Mouse (Mus musculus) yolk sac, embryonic 10.5 days (tissue): ENCODE results near the gene Hecw2.

Experiments used
- DNase-seq: peaks from one replicate; pipeline ENCODE4 v3.0.0-alpha.2; 2017; ENCODE audit warnings: low spot score

The Hecw2 gene

DNA sequence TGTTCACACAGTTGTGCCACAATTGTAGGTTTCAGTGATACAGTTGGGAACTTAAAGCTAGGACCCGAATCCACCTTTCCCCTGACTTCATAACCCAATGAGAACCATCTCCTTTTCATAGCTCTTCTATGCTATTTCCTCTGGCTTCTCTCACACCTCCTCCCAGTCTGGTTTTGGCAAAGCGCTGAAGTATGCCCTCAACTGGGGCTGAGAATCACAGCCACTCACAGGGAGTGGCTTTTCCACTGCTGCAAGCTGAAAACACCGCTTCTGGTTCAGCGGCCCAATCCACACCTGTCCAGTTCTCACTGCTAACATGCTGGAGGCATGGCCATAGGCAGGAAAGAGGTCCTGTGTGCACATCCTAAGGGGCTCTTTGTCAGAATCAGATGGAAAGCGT lies 300.7 kb downstream of the Hecw2 start:
- DNase-seq = no peak

DNA sequence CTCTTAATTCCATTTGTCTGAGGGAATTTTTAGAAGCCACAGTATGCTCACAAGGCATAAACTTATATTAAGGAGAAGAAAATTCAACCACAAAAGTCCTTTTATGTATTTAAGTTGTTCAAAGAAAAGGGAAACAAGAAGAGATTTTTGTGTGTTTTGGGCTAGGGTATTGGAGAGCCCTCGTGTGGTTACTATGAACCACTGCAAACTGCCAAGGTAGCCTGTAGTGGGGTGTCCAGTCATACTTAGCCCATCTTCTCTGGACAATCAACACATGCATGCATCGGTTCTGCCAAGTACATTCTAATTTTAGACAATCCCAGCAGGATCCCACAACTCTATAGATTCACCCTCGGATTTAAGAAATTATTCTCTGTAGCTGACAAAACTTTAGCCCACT lies 304.6 kb downstream of the Hecw2 start:
- no peak for DNase-seq

DNA sequence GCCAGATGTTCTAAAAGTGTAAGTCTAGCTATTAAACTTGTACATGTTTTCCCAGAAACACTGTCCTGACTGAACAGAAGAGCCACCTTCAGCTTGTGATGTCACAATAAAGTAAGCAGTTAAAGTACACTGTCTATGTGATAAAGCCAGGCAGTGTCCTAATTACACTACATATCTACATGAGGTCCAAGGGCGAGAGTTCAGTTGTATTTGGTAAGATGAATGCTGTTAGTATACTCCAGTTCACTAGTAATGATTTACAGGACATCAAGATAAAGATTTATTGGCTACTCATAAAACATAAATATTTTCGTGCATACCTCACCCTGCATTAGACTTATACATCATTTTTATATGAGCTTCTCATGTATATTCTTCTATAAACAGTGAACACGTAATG lies 305.2 kb downstream of the Hecw2 start:
- DNase-seq = no peak

DNA sequence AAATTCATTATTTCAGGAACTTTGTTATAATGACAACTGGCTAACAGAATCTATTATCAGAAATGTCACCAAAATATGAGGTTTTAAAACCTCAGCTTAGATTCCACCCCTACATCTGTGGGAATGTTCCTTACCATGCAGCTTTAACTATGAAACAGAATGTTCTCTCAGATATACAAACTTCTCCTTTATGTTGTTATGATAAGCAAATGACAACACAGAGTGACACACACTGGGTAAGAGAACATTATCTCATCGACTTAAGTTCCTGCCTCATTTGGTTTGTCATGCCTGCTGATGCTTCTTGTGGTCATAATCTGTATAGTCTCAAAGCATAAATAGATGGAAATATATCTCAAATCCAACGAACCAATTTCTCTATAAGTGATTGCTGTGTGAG lies 312.5 kb downstream of the Hecw2 start:
- DNase-seq = no peak

DNA sequence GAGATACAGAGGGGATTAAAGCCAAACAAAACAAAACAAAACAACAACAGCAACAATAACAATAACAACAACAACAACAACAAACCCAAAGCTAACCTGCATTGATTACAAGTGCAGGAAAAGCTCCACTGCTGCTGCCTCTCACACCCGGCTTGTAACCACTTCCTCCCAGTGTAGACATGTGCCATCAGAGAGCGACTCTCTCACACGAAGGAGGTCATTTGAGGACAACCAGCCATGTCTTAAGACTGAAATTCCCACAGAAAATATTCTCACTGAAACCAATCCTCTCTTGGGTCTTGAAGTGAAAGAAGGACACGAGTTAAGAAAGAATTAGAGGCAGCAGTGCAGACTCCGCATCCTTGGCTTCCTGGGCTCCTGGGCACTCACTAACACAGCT lies 319.0 kb downstream of the Hecw2 start:
- no peak for DNase-seq

DNA sequence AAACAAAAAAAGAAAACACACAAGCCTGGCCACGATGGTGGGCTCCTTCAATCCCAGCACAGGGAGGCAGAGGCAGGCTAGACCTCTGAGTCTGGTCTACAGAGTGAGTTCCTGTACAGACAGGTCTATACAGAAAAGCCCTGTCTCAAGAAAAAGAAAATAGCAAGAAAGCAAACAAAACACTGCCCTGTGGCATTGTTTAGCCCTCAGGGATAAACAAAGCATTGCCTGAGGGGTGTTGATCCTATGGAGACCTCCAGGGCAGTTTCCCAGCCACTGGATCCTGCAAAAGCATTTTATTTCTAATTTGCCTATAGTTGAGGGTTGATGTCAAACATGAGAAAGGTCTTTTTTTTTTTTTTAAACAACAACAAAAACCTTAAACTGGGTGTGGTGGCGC lies 327.7 kb downstream of the Hecw2 start:
- no peak for DNase-seq

DNA sequence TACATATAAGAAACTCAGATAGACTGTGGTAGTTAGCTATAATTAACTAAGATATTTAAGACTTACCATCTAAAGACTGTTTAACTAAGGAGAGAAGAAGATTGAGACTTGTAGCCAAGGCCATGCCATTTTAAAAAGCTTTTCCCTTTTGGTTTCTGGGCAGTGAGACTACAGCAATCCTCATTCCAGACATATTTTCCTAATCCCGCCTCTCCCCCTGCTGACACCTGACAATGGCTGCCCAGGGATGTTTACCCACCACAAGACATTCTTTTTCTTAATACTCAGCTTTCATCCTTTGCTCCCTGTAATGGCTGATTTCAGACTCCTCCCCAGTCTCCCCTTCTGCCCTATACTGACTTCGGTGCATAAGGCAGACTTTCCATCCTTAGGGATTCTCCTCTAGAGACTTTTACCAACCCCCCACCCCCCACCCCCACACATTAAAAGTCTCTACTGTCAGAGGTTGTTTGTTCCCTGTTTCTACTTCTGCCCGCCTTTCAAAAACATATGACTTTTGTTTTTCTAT lies 328.5 kb downstream of the Hecw2 start:
- DNase-seq = peak; percentile 5

DNA sequence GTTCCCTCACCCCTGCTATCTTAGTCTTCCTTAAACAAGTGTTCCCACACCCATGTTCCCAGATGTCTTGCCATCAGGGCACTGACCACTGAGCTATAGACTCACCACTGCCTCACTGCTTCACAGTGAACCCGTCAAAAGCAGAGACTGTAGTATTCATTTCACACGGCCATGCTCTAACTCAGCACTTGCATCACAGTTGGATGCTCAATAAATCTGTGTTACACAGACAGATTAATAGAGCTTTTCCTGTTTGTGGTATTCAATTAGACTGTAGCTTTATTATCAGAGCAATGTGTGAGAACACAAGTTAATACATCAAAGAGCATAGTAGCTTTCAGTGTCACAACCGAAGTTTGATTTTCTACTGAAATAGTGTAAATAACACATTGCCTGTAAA lies 330.9 kb downstream of the Hecw2 start:
- no peak for DNase-seq

DNA sequence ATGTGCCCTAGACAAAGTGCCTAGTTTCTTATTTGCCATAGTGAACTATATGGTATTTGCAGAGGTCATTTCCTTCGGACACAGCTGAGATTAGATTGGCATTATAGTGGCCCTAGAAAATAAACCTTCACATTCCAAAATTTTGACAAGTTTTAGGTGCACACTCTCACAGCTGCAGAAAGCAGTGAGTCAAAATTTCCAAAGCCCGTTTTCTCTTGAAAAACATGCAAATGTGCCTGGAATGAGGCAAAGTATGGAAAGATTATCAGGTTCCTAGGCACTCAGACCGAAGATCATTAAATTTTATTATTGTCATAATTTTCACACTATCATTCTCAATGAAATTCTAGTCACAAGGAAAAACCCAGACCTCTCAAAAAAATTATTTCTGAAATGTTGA lies 334.4 kb downstream of the Hecw2 start:
- DNase-seq = no peak

DNA sequence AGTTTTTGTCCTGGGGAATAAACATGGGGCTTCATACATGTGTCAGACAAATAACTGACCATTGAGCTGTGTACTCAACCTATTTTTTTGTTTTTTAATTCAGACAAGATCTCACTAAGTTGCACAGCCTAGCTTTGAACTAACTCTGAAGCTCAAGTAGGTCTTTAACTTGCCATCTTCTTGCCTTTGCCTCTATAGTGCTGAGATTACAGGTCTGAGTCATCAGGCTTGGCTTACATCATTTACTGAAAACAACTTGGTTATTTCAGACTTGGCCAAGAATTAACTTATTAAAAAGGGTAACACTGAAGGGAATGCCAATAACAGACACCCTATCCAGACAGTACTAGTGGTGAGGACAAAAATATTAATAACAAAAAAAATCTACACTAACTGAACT lies 335.8 kb downstream of the Hecw2 start:
- DNase-seq = no peak

DNA sequence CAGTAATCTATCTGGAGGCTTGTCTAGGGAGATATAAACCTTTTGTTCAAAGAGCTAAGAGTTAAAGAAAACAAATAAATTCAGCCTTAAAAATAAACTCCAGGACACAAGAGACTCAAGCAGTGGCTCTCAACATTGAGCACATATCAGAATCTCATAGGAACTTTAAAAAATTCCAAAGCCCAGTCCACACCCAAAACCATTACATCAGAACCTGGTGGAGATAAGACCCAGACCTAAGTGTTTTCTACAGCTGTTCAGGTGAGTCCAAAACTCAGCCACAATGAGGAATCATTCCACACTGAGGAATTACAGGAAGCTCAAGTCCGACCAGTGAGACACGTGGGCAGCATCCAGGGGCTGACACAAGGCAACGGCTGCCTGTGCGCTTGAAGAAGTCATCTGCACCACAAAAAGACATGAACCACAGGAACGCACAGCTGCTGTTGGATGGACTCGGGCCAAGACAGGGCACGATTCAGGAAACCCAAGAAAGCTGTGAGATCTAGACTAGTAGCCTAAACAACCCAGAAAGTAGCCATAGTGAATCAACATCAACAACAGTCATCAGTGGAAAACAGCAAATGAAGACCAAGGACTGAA lies 338.4 kb downstream of the Hecw2 start:
- DNase-seq = no peak

DNA sequence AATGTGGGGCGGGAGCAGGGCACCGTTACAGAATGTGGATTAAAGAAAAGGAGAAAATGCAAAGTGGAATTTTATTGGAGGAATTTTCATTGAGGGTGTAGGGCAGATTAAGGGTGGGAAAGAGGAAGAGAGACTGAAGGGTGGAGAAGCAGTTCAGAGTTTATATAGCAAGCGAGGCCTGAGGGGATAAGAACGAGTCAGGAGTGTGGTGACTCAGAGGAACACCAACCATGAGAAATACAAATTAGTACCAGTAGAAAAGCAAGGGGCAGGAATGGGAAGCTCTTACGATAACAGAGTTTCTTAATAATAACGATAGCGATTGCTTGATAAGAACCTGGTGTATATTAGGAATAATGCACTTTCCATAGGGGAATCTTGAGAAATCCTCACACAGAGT lies 339.2 kb downstream of the Hecw2 start:
- no peak for DNase-seq

DNA sequence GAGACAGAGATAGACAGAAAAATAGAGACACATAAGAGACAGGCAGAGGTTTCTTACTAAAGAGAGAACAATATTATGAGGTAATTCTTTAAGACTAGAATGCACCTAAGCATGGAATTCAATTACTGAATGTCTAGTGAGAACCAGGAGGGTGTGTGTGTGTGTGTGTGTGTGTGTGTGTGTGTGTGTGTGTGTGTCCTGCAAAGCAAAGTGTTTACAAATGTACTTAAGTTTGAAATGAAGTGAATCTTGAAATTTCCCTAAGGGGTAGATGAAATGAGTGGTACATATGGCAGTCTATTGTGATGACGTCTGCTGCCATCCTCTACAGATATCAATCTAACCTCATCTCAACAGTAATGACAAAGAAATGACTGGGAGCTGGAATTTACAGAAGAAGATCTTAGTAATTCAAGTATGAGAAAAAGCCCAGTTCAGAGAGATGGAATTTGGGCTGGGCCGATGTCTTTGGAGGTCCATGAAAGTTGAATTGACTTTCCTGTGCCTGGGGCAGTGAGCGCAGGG lies 342.8 kb downstream of the Hecw2 start:
- no peak for DNase-seq

DNA sequence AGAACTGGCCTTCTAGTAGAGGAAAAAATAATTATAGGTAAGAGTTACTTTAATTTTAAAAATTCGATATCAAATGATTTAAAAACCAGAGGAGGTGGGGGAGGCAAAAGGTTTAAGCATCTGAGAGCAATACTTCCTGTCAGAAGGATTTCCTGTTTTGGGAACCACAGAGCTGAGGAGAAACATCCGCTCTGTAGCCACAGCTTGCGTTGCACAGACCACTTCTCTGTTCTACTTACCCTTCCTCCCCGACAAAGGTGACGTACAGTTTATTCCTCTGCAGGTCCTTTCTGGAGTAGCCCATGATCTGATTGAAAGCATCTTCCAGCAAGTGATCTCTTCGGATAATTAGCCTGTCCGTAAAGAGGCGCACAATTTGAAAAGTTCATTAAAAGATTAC lies 343.6 kb downstream of the Hecw2 start:
- DNase-seq = no peak

DNA sequence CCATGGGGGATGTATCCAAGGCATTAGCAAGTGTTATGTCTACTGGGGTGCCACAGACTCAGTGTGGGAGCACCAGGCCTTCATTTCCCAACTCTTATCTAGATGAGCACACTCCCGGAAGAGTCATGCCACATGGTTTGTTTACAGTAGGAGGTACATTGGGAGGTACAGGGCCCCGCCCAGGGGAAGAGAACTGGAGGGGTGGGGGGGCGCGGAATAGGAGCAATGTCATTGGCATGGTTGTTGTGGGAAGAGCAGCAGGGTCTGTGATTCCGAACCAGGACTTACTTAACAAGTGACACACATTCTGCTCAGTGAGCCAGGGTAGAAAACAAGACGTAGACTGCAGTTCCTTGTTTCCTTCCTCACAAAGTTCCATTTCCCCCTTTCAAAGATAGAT lies 344.1 kb downstream of the Hecw2 start:
- no peak for DNase-seq

DNA sequence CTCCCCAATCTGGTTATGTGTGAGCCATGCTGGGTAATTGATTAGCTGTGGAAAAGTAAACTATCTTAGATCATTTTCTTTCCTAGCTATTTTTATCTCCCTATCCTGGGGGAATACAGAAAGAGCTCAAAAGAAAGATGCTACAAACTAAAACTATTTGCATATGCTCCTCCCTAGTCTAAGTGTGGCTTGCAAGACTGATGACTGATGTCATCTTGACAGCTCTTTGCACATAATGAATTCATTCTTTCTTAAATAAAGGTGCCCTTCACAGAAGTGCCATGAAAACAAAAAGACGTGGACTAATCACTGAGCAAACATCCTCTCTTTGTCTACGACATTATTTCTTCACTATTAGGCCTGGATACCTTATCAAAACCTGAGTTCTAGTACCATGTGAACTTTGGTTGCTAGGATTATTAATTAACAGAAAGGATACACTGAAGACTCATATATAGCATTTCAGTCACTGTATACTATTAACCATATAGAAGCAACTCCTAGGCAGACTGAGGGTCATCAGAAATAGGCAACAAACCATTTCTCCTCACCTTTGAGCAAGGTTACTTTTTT lies 348.2 kb downstream of the Hecw2 start:
- DNase-seq = no peak

DNA sequence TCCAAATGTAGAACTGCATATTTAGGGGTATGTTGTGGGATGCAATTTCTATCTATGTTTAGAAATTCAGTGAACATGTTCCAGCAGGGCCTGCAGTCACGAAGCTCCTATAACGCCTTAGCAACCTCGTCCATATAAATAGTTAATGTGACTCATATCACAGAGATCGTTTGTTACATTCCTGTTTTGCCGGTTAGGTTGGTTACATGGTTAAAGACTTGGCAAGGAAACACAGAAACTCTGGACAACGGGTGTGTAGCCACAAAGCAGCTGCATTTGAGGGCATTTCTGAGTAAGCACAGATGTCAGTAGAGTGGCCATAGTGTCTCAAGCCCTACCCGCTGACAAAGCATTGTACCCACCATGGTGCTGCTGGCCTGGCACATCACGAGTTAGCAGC lies 349.1 kb downstream of the Hecw2 start:
- DNase-seq = no peak

DNA sequence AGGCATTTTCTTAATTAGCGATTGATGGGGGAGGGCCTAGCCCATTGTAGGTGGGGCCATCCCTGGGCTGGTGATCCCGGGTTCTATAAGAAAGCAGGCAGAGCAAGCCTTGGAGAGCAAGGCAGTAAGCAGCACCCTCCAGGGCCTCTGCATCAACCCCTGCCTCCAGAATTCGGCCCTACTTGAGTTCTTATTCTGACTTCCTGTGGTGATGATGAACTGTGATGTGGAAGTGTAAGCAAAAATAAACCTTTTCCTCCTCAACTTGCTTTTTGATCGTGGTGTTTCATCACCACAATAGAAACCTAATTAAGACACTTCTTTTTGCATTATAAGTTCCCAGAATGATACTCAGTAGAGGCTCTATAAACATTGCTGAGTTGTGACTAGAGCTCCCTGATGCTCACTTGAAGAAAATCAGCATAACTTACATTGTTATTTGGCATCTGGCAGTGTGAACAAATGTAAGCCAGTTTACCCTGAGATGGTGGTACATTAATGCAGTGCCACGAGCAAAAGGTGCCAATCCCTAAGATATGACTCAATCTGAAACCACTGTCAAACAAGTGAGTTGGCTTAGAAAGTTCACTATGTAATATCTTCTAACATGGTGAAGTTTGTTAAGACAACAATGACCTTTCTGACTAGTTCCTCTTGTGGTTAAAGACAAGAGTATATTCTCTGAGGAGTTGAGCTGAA lies 349.9 kb downstream of the Hecw2 start:
- DNase-seq = no peak

DNA sequence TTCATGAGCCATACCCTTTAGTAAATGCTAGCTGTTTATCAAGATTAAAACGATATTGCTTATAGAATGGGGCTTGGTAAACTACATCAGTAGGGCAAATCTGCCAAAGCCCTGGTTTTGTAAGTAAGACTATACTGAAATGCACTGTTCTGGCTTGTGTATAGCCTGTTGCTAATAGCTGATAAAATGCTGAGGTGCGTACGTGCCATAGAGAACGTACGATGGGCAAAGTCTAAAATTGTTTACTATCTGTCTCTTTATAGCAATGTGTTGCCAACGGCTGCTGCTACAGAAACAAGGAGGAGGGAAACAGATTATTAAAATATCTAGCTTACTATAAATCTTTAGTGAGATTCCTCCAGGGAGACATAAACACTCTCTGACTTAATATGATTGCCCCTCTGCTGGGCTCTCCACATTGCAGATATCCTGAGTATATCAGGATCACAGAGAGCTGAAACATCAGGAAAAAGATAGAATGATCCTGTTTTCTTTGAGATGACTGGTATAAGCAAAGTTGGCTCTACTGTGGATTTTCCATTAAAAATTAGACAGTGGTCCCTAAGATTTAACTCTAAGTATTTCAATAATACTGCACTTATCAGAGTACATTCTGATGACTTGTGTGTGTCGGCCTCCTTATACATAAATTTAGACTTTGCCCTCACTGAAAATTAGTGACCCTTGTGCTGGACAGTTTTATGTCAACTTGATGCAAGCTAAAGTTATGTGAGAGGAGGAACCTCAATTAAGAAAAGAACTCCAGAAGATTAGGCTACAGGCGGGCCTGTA lies 350.6 kb downstream of the Hecw2 start:
- no peak for DNase-seq

DNA sequence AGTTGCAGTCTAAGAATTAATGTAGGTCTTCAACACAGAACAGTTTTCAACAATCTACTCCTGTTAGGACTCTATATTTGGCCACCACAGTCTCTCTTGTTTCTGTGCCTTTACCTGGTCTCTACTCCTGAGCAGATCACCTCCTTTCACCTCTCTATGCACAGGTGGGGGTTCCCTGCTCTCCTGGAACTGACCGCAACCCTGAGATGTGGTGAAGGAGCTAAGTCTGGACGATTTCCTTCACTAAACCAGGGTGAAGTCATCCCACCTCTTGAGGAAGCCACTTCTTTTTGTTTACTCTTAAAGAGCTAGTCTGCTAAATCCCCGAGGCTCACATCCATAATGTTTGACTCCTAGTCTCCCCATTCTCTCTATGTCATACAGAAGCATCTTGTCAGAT lies 351.9 kb downstream of the Hecw2 start:
- no peak for DNase-seq

DNA sequence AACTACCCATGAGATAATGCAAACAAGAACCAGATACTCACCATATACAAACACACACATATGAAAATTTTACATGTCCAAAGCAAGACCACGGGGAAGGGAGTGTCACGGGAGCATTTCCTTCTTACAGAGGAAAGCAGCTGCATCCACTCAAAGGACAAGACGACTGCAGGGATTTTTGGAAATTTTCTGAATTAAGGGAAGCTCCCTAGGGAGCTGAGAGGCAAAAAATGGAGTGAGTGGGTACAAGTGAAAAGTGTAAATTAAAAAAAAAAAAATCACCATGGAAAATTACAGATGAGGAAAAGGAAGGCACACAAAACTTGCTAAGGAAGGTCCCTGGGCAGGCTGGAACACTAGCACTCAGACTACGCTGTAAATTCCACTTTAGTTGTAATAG lies 353.9 kb downstream of the Hecw2 start:
- DNase-seq = no peak

DNA sequence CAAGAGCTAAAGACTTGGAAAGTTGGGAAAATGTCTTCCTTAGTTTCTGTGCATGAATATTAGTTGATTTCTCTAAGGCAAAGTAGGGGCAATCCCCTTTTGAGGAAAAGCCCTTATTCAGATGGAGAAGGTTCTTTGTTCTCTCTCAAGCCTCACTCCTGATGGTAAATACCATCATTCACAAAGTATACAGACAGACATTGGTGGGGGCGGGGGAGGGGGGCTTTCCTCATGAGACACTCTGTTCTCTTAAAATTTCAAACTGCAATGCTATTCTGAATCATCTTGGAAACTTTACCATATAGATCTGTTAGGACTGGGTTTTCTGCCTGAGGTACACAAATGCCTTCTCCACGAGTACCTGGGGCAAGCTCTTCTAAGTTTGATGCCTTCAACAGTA lies 355.6 kb downstream of the Hecw2 start:
- DNase-seq = no peak
